Mouse (Mus musculus): ENCODE measurements around the gene Ift20. TPM values are rescaled to one million over a fixed set of nuclear protein-coding genes. Genes with fewer than 3 reads are reported as not detected.

Gene Ift20
- polyA plus RNA-seq, 1 experiment from 2014 or later = 106 TPM

DNA sequence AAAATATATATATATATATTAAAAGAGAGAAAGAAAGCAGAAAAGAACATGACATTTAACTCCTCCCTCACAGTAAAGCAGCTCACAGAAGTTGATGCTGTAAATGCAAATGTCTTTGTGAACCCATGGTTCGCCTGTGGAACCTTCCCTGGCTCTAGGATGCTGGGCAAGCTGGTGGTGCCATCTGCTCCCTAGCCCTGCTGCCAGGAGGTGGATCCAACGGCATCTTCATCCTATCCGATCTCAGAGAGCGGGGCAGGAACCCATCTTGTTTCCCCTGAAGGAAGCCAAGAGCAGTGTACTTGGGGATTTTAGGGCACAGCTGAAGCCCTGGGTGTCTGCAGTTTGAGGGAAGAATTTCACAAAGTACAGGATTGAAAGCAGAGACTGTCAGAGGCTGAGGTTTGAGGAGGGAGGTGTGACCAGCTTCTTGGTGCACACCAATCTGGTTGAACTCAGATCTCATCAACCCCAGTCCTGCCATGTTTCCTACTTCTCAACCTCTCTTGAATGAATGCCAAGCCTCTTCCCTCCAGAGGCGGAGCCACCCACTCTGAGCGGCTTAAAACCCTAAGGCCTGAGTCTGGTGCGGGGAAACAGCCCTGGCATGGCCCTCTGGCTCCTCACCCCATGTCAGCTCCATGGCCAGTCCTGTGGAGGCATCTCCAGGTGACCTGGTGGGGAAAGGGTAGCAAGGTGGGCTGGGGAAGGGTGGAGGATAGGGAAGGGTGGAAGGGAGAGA, 33.1 kb upstream of the Ift20 start, which contains the start of gene Sebox:
TSS of gene Sebox (plus strand) at position 539 of the 742 bp plus-strand sequence.
- H3K36me3 ChIP-seq = peaks cover 26% of the 10 kb centered on the region
- ATAC-seq (replicated peaks; ENCODE audit: insufficient number of reproducible peaks, insufficient read depth, low FRiP score, low read depth) = no peak
- no peaks in the 10 kb centered on the region; the same call in 1 of the 2 replicates for H3K4me1 ChIP-seq (replicated peaks)
- 67% methylated on average over 7 of the region's 7 CpGs for WGBS
- no peak within 1 kb of the TSS for H3K4me2 ChIP-seq
- no peak within 1 kb of the TSS for H3K4me3 ChIP-seq
- no peak within 1 kb of the TSS for H3K9ac ChIP-seq
- peaks cover 39% of the 10 kb centered on the region for H3K27me3 ChIP-seq
- no peak within 1 kb of the TSS for H3K27ac ChIP-seq
- no peaks in the 10 kb centered on the region for H3K9me3 ChIP-seq (replicated peaks)

DNA sequence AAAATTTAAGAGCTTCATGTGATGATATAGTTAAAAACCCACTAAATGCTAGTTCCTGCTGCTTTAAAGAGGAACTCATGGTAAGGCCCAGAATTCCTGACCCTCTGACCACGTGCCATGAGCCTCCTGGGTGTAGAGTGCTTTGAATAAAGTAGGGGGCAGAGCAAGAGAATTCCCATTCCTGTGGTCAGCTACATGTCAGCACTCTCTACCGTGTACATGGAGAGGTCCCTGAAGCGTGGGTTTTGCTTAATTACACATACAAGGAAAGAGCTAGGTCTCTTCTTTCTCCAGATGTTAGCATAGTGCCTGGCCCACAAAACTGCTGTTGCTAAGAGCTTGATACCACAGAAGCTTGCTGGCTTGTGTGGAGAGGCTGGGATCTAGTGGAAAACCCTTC, 30.7 kb upstream of the Ift20 start:
- Histone ChIP-seq H3K9me3 (replicated peaks) (no peaks in the 10 kb centered on the region), H3K9ac (no peak overlapping the region), H3K27me3 (peaks cover 15% of the 10 kb centered on the region), H3K27ac (no peak overlapping the region), H3K36me3 (peaks cover 39% of the 10 kb centered on the region), H3K4me1 (replicated peaks) (no peaks in the 10 kb centered on the region), H3K4me2 (no peak overlapping the region), H3K4me3 (no peak overlapping the region)
- 77% methylated on average over 3 of the region's 3 CpGs for WGBS
- no peak for ATAC-seq (replicated peaks; ENCODE audit: insufficient number of reproducible peaks, insufficient read depth, low FRiP score, low read depth)

DNA sequence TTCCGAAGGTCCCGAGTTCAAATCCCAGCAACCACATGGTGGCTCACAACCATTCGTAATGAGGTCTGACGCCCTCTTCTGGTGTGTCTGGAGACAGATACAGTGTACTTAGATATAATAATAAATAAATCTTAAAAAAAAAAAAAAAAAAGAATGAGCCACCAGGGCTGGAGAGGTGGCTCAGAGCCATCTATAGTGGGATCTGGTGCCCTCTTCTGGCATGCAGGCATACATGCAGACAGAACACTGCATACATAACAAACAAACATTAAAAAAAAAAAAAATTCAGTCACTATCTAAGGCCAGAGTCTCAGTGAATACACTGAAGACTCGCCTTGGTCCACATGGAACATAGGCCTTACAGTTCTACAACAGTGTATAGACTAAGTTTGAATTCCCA, 27.0 kb upstream of the Ift20 start:
- H3K9me3 ChIP-seq (replicated peaks) = no peaks in the 10 kb centered on the region
- H3K36me3 ChIP-seq = peaks cover 41% of the 10 kb centered on the region
- no peak for ATAC-seq (replicated peaks; ENCODE audit: insufficient number of reproducible peaks, insufficient read depth, low FRiP score, low read depth)
- 79% methylated on average over 5 of the region's 5 CpGs for WGBS
- H3K27me3 ChIP-seq = no peaks in the 10 kb centered on the region
- H3K4me3 ChIP-seq = no peak overlapping the region
- H3K27ac ChIP-seq = no peak overlapping the region
- no peak overlapping the region for H3K9ac ChIP-seq
- peaks cover 15% of the 10 kb centered on the region for H3K4me1 ChIP-seq (replicated peaks)
- H3K4me2 ChIP-seq = no peak overlapping the region

DNA sequence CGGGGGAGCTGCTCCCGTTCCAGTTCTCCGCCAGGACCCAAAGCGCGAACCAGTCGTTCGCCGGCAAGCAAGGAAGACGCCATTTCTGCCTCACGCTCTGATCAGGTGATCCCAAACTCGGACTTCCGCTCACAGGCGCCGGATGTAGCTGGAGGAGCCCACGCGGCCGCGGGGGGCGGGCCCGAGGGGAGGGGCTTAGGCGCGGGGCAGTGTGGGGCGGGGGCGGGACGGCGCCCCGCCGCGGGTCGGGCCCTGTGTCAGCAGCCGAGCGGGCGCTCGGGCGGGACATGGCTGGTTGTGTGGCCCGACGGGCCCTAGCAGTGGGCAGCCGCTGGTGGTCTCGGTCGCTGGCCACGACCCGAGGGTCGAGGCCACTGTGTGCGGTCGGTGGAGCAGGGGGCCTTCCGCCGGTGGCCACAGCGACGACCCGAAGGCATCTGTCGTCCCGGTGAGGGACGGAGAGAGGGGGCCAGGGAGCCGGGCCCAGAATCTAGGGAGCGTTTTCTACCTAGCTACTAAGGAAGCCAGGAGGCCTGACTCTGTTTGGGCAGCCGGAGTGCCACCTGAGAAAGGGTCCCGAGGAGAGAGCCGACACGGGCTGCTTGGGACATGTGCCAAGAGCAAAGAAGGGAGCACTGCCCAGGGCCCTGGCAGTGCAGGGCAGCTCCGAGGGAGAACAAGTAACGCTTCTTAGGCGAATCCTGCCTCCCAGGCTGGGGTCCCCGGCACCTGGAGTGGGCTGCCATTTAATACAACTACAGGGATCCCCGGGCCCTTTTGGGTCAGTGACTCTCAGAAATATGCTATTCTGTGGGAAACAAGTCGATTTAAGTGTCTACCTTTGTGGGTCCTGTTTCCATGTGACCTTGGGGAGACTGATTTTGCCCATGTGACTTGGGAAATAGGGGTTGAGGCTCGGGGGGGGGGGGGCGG, 23.9 kb upstream of the Ift20 start, which contains the start of the genes Tmem199 and Poldip2:
TSS of gene Tmem199 (minus strand) at position 148 of the 933 bp plus-strand sequence.
TSS of gene Poldip2 (plus strand) at position 169 of the 933 bp plus-strand sequence.
- Histone ChIP-seq H3K27ac (peak within 1 kb of the TSS; percentile 87), H3K27me3 (no peaks in the 10 kb centered on the region), H3K9me3 (replicated peaks) (no peaks in the 10 kb centered on the region), H3K36me3 (peaks cover 51% of the 10 kb centered on the region), H3K4me1 (replicated peaks) (peaks cover 15% of the 10 kb centered on the region), H3K4me3 (peak within 1 kb of the TSS; percentile 91), H3K9ac (peak within 1 kb of the TSS; percentile 99), H3K4me2 (peak within 1 kb of the TSS; percentile 91)
- under 1% methylated on average over 56 of the region's 67 CpGs for WGBS
- peak; percentile 96 for ATAC-seq (replicated peaks; ENCODE audit: insufficient number of reproducible peaks, insufficient read depth, low FRiP score, low read depth)

DNA sequence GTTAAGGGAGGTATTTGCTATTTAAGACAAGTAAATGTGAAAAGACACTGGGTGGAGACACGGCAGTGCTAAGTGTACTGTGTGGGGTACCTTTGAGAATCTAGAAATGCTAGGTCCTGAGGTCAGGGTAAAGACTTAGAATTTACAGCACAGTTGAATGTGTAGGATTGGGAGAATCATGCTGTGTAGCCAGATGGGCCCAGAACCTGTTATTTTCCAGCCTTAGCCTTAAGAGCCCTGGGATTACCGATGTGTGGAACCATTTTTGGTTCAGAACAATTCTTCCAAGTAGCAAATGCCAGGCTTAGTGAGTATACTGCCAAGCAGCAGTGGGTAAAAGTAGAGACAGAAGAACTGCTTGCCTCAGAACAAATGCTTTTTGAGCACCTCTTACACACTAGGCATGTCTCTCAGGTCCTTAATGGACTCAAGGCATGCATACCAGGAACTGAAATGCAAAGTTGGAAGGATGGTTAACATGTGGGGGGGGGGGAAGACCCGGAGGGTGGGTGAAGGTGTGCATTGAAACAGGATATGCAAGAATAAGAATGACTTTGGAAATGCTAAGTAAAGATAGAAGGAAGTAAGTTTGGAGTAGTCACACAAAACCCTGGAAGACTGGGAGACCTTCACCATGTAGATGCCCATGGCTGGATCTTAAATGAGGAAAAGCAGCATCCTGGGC, 22.9 kb upstream of the Ift20 start:
- Histone ChIP-seq H3K4me1 (replicated peaks) (peaks cover 15% of the 10 kb centered on the region), H3K4me3 (peak overlapping the region; percentile 91), H3K27me3 (no peaks in the 10 kb centered on the region), H3K36me3 (peaks cover 50% of the 10 kb centered on the region), H3K27ac (no peak overlapping the region), H3K9me3 (replicated peaks) (no peaks in the 10 kb centered on the region), H3K4me2 (peak overlapping the region; percentile 91), H3K9ac (peak overlapping the region; percentile 99; the same call in 1 of the 2 replicates)
- no peak for ATAC-seq (replicated peaks; ENCODE audit: insufficient number of reproducible peaks, insufficient read depth, low FRiP score, low read depth)
- 78% methylated on average over 3 of the region's 3 CpGs for WGBS

DNA sequence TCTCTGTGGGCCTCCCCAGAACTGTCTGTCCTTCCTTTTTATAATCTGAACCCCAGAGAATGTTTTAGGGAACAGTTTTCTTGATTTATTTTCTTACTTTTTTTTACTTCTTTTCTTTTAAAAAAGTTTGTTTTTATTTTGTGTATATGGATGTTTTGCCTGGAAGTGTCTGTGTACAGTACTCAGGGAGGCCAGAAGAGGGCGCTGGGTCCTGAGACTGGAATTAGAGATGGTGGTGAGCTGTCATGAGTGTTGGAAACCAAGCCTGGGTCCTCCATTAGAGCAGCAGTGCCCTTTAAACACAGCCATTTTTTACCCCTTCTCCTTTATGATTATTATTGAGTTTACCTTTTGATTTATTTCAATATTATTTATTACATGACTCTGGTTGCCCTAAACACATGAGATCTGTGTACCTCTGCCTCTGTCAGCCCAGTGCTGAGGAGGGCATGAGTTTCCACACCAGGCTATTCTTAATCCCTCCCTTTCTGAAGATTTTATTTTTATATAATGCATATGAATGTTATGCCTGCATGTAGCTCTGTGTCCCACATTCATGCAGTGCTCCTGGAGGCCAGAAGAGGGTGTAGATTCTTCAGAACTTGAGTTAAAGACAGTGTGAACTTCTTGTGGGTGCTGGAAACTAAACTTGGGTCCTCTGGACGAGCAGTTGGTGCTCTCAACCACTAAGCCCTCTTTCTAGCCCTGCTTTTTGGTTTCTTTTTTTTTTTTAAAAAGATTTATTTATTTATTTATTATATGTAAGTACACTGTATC, 20.4 kb upstream of the Ift20 start:
- Histone ChIP-seq H3K4me1 (replicated peaks) (peaks cover 15% of the 10 kb centered on the region), H3K36me3 (peaks cover 63% of the 10 kb centered on the region), H3K4me3 (no peak overlapping the region), H3K9ac (no peak overlapping the region), H3K4me2 (no peak overlapping the region), H3K27ac (no peak overlapping the region), H3K27me3 (no peaks in the 10 kb centered on the region), H3K9me3 (replicated peaks) (no peaks in the 10 kb centered on the region)
- no peak for ATAC-seq (replicated peaks; ENCODE audit: insufficient number of reproducible peaks, insufficient read depth, low FRiP score, low read depth)
- 64% methylated on average over 2 of the region's 2 CpGs for WGBS

DNA sequence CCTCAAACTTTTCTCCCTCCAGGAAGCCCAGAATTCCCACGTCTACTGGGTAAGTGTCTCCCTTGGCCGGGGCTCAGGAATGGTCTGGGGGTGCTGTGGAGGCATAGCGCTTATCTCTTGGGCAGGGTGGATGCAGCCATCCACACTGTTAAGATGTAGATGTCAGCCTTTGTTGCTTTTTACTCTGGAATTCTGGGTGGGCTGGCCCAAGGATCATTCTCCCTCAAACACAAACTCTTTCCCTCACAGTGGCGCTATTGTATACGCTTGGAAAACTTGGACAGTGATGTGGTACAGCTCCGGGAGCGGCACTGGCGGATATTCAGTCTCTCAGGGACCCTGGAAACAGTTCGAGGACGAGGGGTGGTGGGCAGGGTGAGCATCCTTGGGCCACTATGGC, 17.2 kb upstream of the Ift20 start:
- peaks cover 4% of the 10 kb centered on the region; the same call in 1 of the 2 replicates for H3K4me1 ChIP-seq (replicated peaks)
- 86% methylated on average over 10 of the region's 10 CpGs for WGBS
- no peak overlapping the region for H3K27ac ChIP-seq

DNA sequence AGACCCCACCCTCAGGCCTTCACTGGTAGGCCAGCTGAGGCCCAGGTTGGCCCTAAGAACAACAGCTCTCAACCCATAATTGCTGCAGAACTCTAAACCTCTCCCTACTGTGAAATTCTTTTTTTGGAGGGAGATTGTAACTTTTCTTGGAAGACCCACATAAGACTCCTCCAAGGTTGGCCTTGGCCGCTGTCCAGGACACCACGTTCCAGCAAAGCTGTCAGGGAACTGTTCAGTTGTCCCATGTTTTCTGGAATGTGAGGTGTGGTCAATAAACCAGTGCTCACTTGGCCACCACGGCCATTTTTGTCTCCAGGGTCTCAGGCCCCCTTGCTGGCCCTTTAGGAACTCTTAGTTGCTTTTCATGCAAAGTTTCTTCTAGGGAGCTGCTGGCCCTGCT, 14.3 kb upstream of the Ift20 start:
- Histone ChIP-seq H3K9me3 (replicated peaks) (no peaks in the 10 kb centered on the region), H3K4me1 (replicated peaks) (peaks cover 4% of the 10 kb centered on the region; the same call in 1 of the 2 replicates), H3K4me3 (no peak overlapping the region), H3K36me3 (peaks cover 94% of the 10 kb centered on the region), H3K4me2 (no peak overlapping the region), H3K27me3 (no peaks in the 10 kb centered on the region), H3K9ac (no peak overlapping the region), H3K27ac (no peak overlapping the region)
- 78% methylated on average over 3 of the region's 3 CpGs for WGBS
- ATAC-seq (replicated peaks; ENCODE audit: insufficient number of reproducible peaks, insufficient read depth, low FRiP score, low read depth) = no peak

More for the DNA sequence above, 17.2 kb upstream of the Ift20 start:
- no peak overlapping the region for H3K9ac ChIP-seq
- no peak overlapping the region for H3K4me2 ChIP-seq
- H3K4me3 ChIP-seq = no peak overlapping the region
- H3K36me3 ChIP-seq = peaks cover 95% of the 10 kb centered on the region
- no peaks in the 10 kb centered on the region for H3K27me3 ChIP-seq
- H3K9me3 ChIP-seq (replicated peaks) = no peaks in the 10 kb centered on the region
- ATAC-seq (replicated peaks; ENCODE audit: insufficient number of reproducible peaks, insufficient read depth, low FRiP score, low read depth) = no peak

DNA sequence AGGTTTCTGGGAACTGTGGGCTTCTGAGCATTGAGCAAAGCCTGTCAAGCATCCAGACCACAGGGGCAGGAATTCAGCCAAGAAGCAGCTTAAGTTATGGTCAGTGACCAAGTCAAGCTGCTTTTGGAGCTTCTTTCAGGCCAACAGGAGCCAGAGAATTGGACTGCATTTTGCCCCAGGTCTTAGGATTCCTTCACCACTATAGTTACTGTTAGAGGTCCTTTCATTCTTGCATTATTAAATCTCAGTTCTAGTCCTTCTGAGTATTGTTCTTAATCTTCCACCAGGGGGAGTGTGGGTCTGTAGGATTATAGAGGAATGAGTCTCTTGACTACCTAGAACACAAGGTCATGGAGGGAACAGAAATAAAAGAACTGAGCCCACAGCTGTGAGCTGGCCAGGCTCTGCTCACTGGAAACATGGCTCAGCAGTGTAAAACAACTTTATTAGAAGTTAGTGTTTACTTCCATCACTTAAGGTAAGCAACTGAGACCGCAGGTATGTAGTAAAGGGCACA, 13.6 kb upstream of the Ift20 start:
- no peak overlapping the region for H3K9ac ChIP-seq
- H3K9me3 ChIP-seq (replicated peaks) = no peaks in the 10 kb centered on the region
- H3K27me3 ChIP-seq = no peaks in the 10 kb centered on the region
- WGBS = 89% methylated on average over 1 of the region's 1 CpGs
- H3K36me3 ChIP-seq = peaks cover 98% of the 10 kb centered on the region
- no peak for ATAC-seq (replicated peaks; ENCODE audit: insufficient number of reproducible peaks, insufficient read depth, low FRiP score, low read depth)
- H3K27ac ChIP-seq = no peak overlapping the region
- H3K4me1 ChIP-seq (replicated peaks) = peaks cover 4% of the 10 kb centered on the region; the same call in 1 of the 2 replicates
- no peak overlapping the region for H3K4me2 ChIP-seq
- no peak overlapping the region for H3K4me3 ChIP-seq

DNA sequence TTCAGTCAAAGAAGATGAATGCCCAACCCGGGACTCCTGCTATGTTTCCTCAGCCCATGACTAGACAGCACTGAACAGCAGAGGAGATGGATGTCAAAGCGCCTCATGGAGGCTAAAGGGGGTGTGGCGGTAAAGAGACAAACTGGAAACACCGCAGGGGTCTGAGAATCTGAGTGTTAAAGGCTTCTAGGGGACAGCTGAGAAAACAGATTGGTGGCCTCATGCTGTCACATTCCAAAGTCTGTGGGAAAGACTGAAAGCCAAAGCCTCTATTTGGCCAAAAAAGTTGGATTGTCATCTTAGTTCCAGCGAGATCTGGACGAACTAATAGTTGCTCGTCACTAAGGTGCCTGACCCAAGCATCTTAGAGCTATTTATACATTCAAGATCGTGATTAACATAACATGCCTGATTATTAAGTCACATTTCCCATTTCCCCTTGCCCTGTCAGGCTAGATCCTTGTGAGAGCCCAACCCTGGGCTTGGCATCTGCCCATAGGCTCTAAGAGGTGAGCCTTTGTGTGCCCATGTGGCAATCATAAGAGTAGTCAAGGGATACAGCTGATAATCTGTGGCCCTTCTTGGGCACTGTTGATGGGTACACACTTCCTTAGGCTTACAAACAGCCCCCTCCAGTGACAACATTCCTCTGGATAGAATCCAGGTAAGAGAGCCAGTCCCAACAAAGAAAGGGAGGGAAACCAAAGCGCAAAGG, 12.8 kb upstream of the Ift20 start:
- ATAC-seq (replicated peaks; ENCODE audit: insufficient number of reproducible peaks, insufficient read depth, low FRiP score, low read depth) = no peak
- WGBS = 72% methylated on average over 9 of the region's 9 CpGs

More for the DNA sequence above, 12.8 kb upstream of the Ift20 start:
- Histone ChIP-seq H3K4me1 (replicated peaks) (peaks cover 4% of the 10 kb centered on the region; the same call in 1 of the 2 replicates), H3K4me3 (no peak overlapping the region), H3K9ac (no peak overlapping the region), H3K27me3 (no peaks in the 10 kb centered on the region), H3K4me2 (no peak overlapping the region), H3K9me3 (replicated peaks) (no peaks in the 10 kb centered on the region), H3K36me3 (peaks cover 97% of the 10 kb centered on the region), H3K27ac (no peak overlapping the region)

Data from heart, embryonic 15.5 days (tissue).